Mouse (Mus musculus) right cerebral cortex, adult 2 months (tissue): ENCODE measurements around the gene Usp27x.
A peak's percentile ranks its signal among the peaks of the same experiment; 100 is the strongest.

Source experiments
- DNase-seq, 2 experiments: peaks; one replicate each; pipeline ENCODE4 v3.0.0; 2021 to 2022; ENCODE audit warnings: low spot score in 2 of 2

Usp27x gene

GRCm38 (mm10) chrX:7375716-7376480 lies at the start of gene Usp27x:
Gene Usp27x (minus strand): TSS chrX:7375830.
- DNase-seq = peak; percentile 62 to 68

DNA sequence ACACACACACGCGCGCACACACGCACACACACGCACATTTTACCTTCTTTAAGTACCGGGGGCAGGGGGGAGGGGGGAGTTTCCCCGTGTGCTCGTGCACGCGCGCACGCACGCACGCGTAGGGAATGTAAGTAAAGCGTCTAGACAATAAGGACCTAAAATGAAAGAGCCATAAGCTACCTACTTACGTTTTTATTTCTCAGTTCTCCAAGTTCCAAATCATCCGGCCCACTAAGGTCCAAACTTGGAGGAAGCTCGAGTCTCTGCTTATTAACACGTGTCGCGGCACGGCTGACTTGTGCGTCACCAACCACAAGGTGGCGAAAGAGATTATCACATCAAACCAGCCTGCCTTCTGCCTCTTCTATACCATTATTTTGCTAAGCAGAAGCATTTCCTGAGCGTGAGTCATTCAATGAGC lies 47.1 kb upstream of the Usp27x start:
- DNase-seq = peak; percentile 83 to 87

DNA sequence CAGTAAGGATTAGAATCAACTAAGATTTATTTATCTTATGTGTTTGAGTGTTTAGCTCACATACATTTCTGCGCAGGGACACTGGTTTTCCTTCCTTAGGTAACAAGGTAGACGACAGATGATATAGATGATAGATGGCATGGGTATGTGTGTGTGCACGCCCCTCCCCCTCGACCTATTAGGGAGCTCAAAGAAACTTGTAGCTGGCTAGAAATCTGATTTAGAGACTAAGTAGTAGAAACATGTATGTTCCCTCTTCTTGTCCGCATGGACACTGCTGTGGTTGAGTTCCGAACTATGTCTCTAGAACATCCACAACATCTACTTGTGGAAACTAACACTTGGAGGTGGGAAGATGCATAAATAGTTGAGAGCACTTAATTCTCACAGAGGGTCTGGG lies 46.5 kb upstream of the Usp27x start:
- DNase-seq = no peak

DNA sequence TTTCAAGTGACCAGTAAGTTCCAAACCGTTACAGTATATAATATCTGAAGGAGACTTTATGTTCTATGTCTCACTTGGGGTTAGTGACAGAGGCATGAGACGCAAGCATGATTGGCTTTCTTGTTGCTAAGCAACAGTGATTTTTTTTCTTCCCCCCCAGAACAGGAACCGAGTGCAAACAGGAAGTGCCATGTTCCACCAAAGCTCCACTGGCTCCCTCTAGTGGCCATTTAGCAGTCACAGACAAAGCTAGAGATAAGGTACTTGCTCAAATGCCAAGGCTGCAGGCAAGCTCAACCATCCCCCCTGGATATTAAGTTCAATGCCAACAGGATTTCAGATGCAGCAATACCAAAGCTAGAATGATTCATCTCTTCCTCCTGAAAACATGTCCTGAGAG lies 45.4 kb upstream of the Usp27x start:
- DNase-seq = peak; percentile 71 to 76

- peak; percentile 72 to 73 for DNase-seq
Measured at GRCm38 (mm10) chrX:7416178-7416871, 40.7 kb upstream of the Usp27x start.

DNA sequence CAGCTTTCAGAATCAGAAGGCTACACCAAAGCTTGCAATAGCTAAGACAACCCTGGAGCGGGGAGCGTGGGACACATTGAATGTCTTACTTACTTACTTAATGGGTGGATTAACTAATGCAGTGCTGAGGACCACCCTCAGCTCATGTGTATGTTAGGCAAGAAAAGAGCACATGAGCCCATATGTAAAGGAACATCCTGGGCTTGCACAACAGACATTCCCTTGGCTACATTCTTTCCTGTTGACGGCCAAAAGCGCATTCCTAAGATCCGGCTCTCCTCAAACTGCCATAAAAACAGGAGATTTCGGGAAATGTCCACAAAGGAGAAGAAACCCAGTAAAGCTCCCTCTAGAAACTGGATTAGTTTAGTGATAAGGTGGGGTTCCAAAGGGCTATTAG lies 39.7 kb upstream of the Usp27x start:
- no peak for DNase-seq

- no peak for DNase-seq
Measured at GRCm38 (mm10) chrX:7412239-7413033, 36.8 kb upstream of the Usp27x start.

- no peak for DNase-seq
Measured at GRCm38 (mm10) chrX:7376586-7376985, 956 bp upstream of the Usp27x start.

- peak in 1 of 2 experiments; percentile 4 for DNase-seq
Measured at GRCm38 (mm10) chrX:7375322-7375715, 311 bp downstream of the Usp27x start.

- no peak for DNase-seq
Measured at GRCm38 (mm10) chrX:7325455-7325854, 50.2 kb downstream of the Usp27x start.

- peak; percentile 70 for DNase-seq
Measured at GRCm38 (mm10) chrX:7322288-7322687, 53.3 kb downstream of the Usp27x start.
